Mouse (Mus musculus) lung, postnatal 0 days (tissue): ENCODE measurements around the gene Mrgpre. TPM values are rescaled to one million over a fixed set of nuclear protein-coding genes. Genes with fewer than 3 reads are reported as not detected.
A peak's percentile ranks its signal among the peaks of the same experiment; 100 is the strongest.

ENCODE experiments used
- ATAC-seq: fragments of 200-750 bp; cut with Nextera tagmentation; 2 replicates; pipeline ENCODE4 v1.8.0; 2017; ENCODE audit warnings: moderate library complexity
- DNase-seq: peaks from one replicate; pipeline ENCODE4 v3.0.0-alpha.2; 2016; ENCODE audit warnings: low spot score
- H3K27ac ChIP-seq: fragments of 300-500 bp; sonication (generic); 2 replicates; pipeline ENCODE4 v1.5.1; 2014; ENCODE audit warnings: antibody characterized with exemption, mild to moderate bottlenecking, low read length, mixed read lengths
- H3K27me3 ChIP-seq: fragments of 300-500 bp; sonication (generic); replicated peaks from 2 replicates; pipeline ENCODE4 v1.6.1; 2014; ENCODE audit warnings: low read length, mixed read lengths; ENCODE audit not compliant: insufficient read depth
- H3K36me3 ChIP-seq: fragments of 300-500 bp; sonication (generic); 2 replicates; pipeline ENCODE4 v1.6.1; 2014; ENCODE audit warnings: low read length, mixed read lengths; ENCODE audit not compliant: insufficient read depth
- H3K4me1 ChIP-seq: fragments of 300-500 bp; sonication (generic); 2 replicates; pipeline ENCODE4 v1.6.1; 2014; ENCODE audit warnings: antibody characterized with exemption, low read depth, low read length, mixed read lengths; ENCODE audit not compliant: insufficient read depth
- H3K4me2 ChIP-seq: fragments of 300-500 bp; sonication (generic); replicated peaks from 2 replicates; pipeline ENCODE4 v1.6.1; 2014; ENCODE audit warnings: low read depth, mild to moderate bottlenecking, low read length, moderate library complexity, mixed read lengths
- H3K4me3 ChIP-seq: fragments of 300-500 bp; sonication (generic); 2 replicates; pipeline ENCODE4 v1.5.1; 2014; ENCODE audit warnings: low read depth, low read length
- H3K9ac ChIP-seq: fragments of 300-500 bp; sonication (generic); replicated peaks from 2 replicates; pipeline ENCODE4 v1.6.1; 2014; ENCODE audit warnings: low read depth, mild to moderate bottlenecking
- H3K9me3 ChIP-seq: fragments of 300-500 bp; sonication (generic); 2 replicates; pipeline ENCODE4 v1.6.1; 2016; ENCODE audit warnings: low read length, mixed read lengths
- CTCF ChIP-seq: IDR thresholded peaks from 2 replicates; pipeline ENCODE4 v1.5.1; 2016; ENCODE audit warnings: antibody characterized with exemption, mild to moderate bottlenecking
- EP300 ChIP-seq: IDR thresholded peaks from 2 replicates; pipeline ENCODE4 v1.6.1; 2016; ENCODE audit warnings: antibody characterized with exemption, mild to moderate bottlenecking, control low read depth
- WGBS: fragments of 180-500 bp; shearing (Covaris S2); extraction: QIAGEN DNeasy Blood & Tissue Kit; methylation state at CpG from one replicate; pipeline ENCODE4 v1.1.7; 2014; 5-methylcytosine and 5-hydroxymethylcytosine counted together
- polyA plus RNA-seq: library from polyadenylated mRNA; unstranded; fragments of >200 nt; fragmentation: Nextera tagmentation; extraction: Ambion mirVana; gene quantifications from 2 replicates; pipeline ENCODE4 v1.2.1, GENCODE M21; 2015

Gene Mrgpre
- 0.67 and 0.72 TPM in 2 replicates for polyA plus RNA-seq

- 6% methylated on average over 17 of the region's 21 CpGs for WGBS
- Histone ChIP-seq H3K4me2 (peak within 1 kb of the TSS; percentile 68), H3K9ac (0 out of 2 replicates have a peak within 1 kb of the TSS, but pooled peaks have one; percentile 32), H3K4me3 (peak within 1 kb of the TSS; percentile 26), H3K27me3 (no peaks in the 10 kb centered on the region), H3K36me3 (no peaks in the 10 kb centered on the region), H3K4me1 (peaks cover 3% of the 10 kb centered on the region; the same call in 1 of the 2 replicates), H3K27ac (no peak within 1 kb of the TSS; the same call in 1 of the 2 replicates), H3K9me3 (no peaks in the 10 kb centered on the region)
- peak; percentile 92 for DNase-seq
- peak; percentile 89 for ATAC-seq
- TF ChIP-seq EP300: no peak
- TF ChIP-seq CTCF: no peak
Measured at GRCm38 (mm10) chr7:143783996-143784829, at the start of gene Mrgpre. Gene Mrgpre (minus strand): TSS chr7:143784500.

- 73% methylated on average over 6 of the region's 6 CpGs for WGBS
- Histone ChIP-seq H3K27me3 (no peaks in the 10 kb centered on the region), H3K4me2 (no peak overlapping the region), H3K9me3 (no peaks in the 10 kb centered on the region), H3K27ac (no peak overlapping the region), H3K36me3 (0 out of 2 replicates have a peak, but pooled peaks cover 4% of the 10 kb centered on the region), H3K4me3 (no peak overlapping the region), H3K4me1 (peaks cover 4% of the 10 kb centered on the region; the same call in 1 of the 2 replicates), H3K9ac (no peak overlapping the region)
- ATAC-seq (no peak), DNase-seq (no peak)
- no peak for TF ChIP-seq EP300
- TF ChIP-seq CTCF: no peak
Measured at GRCm38 (mm10) chr7:143833581-143834190, 49.4 kb upstream of the Mrgpre start.

- Histone ChIP-seq H3K9ac (no peak overlapping the region), H3K27me3 (no peaks in the 10 kb centered on the region), H3K4me3 (no peak overlapping the region), H3K27ac (no peak overlapping the region), H3K9me3 (no peaks in the 10 kb centered on the region), H3K36me3 (no peaks in the 10 kb centered on the region), H3K4me2 (no peak overlapping the region), H3K4me1 (peaks cover 4% of the 10 kb centered on the region; the same call in 1 of the 2 replicates)
- TF ChIP-seq EP300: no peak
- no peak for TF ChIP-seq CTCF
- 76% methylated on average over 2 of the region's 2 CpGs for WGBS
- DNase-seq: no peak
- no peak for ATAC-seq
Measured at GRCm38 (mm10) chr7:143832611-143833010, 48.3 kb upstream of the Mrgpre start.

DNA sequence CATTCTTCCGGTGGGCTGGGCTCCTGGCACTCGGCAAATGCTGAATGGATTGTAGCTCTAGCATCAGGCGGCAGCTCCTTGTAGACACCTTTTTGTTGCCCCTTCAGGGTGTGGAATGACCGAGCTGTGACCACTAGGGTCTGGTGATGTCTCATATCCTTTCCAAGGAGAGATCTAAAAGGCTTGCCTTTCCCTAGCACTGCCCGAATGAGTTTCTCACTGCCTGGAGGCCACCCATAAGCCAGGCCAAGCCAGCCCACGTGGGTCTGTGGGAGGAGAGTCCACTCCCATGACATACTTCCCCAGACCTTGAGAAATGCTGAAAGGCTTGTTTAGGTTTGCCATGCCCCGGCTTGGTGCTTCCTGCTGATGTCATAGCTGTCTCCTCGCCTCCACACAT lies 47.9 kb upstream of the Mrgpre start:
- no peak overlapping the region for H3K27ac ChIP-seq
- no peak for ATAC-seq
- no peak overlapping the region for H3K4me3 ChIP-seq
- 64% methylated on average over 8 of the region's 8 CpGs for WGBS
- no peak overlapping the region for H3K9ac ChIP-seq
- no peaks in the 10 kb centered on the region for H3K27me3 ChIP-seq
- H3K9me3 ChIP-seq: no peaks in the 10 kb centered on the region
- no peaks in the 10 kb centered on the region for H3K36me3 ChIP-seq
- DNase-seq: peak; percentile 8
- peaks cover 4% of the 10 kb centered on the region; the same call in 1 of the 2 replicates for H3K4me1 ChIP-seq
- no peak overlapping the region for H3K4me2 ChIP-seq
- TF ChIP-seq EP300 (no peak), CTCF (no peak)

DNA sequence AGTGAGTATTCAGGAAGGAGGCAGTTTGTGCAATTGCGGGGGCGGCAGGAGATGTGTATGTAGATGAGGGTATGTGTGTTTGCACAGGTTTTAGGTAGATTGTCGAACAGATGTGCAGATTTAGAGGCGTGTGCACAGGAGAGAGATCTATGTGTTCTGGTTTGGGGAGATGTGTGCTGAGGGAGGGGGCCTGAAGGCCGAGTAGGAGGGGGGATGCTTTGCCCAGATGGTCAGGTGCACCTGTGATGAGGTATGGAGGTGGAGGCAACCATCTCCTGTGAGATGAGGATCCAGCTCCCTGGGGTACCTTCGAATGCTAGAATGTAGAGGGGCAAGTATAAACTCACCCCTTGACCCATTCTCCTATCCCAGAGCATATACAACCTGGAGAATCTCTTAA lies 46.1 kb upstream of the Mrgpre start:
- WGBS: 6% methylated on average over 6 of the region's 6 CpGs
- DNase-seq: no peak
- H3K4me1 ChIP-seq: peaks cover 4% of the 10 kb centered on the region; the same call in 1 of the 2 replicates

More for the DNA sequence above, 46.1 kb upstream of the Mrgpre start:
- peak overlapping the region; percentile 21 for H3K9ac ChIP-seq
- H3K9me3 ChIP-seq: no peaks in the 10 kb centered on the region
- no peaks in the 10 kb centered on the region for H3K27me3 ChIP-seq
- ATAC-seq: no peak
- H3K4me2 ChIP-seq: peak overlapping the region; percentile 61
- TF ChIP-seq CTCF (no peak), EP300 (no peak)
- H3K4me3 ChIP-seq: peak overlapping the region; percentile 65
- H3K27ac ChIP-seq: 0 out of 2 replicates have a peak overlapping the region, but pooled peaks have one; percentile 38
- H3K36me3 ChIP-seq: no peaks in the 10 kb centered on the region
